Mouse (Mus musculus) lung, adult 18-20 months (tissue): ENCODE results near the gene Dhdh.
A peak's percentile ranks its signal among the peaks of the same experiment; 100 is the strongest.
"Not testable (repeated sequence)": the region's sequence is repeated elsewhere in the genome, so short reads cannot be mapped to it uniquely, and the experiment has no call there.

ENCODE experiments used
- DNase-seq, 2 experiments: peaks; one replicate each; pipeline ENCODE4 v3.0.0; 2022; ENCODE audit warnings: mixed read lengths in 2 of 2

Gene Dhdh

GRCm38 (mm10) chr7:45470869-45471268, 17.7 kb downstream of the Dhdh start:
- DNase-seq: peak; percentile 61 to 73

- peak; percentile 72 to 86 for DNase-seq
Measured at GRCm38 (mm10) chr7:45467090-45467670, 21.4 kb downstream of the Dhdh start.

GRCm38 (mm10) chr7:45466283-45467089, 22.1 kb downstream of the Dhdh start, which contains the start of gene Bax:
Gene Bax, minus strand, starts transcription at chr7:45466898.
- peak; percentile 94 to 96 for DNase-seq

GRCm38 (mm10) chr7:45465549-45465948, 23.1 kb downstream of the Dhdh start:
- DNase-seq: no peak

GRCm38 (mm10) chr7:45465112-45465511, 23.5 kb downstream of the Dhdh start:
- no peak for DNase-seq

DNA sequence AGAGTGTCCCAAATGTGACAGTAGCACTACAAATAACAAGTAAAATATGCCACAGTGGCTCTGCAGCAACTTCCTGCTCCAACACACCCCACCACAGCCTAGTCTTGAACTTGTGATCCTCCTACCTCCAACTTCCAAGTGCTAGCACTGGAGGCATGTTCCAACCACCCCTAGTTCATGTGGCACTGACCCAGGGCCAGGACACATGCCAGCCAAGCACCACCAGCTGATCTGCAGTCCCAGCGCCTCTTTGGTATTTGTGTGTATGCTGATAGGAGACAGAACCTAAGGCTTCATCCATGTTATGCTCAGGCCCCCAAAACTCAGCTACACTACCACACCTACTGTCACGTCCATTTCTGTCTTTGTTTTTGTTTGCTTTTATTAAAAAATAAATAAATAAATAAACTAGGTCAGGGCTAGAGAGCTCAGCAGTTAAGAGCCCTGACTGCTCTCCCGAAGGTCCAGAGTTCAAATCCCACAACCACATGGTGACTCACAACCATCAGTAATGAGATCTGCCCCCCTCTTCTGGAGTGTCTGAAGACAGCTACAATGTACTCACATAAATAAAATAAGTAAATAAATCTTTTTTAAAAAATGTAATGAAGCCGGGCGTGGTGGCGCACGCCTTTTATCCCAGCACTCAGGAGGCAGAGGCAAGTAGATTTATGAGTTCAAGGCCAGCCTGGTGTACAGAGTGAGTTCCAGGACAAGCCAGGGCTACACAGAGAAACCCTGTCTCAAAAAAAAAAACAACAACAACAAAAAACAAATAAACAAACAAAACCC, 24.4 kb downstream of the Dhdh start:
- DNase-seq: no peak

GRCm38 (mm10) chr7:45462868-45463267, 25.7 kb downstream of the Dhdh start:
- DNase-seq: not testable (repeated sequence)

- no peak for DNase-seq
Measured at GRCm38 (mm10) chr7:45462325-45462724, 26.3 kb downstream of the Dhdh start.

DNA sequence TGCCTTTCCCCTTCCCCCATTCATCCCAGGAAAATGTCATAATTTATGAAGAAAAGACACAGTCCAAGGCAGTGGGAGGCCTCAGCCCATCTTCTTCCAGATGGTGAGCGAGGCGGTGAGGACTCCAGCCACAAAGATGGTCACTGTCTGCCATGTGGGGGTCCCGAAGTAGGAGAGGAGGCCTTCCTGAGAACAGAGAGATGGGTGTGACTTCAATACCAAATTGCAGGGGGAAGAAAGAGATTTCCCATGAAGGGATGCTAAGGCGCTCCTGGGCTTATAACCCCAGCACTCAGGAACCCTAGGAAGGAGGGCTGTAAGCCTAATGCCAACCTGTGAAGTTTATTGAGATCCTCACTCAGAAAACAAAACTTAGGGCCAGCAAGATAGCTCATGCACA, 26.8 kb downstream of the Dhdh start:
- no peak for DNase-seq

GRCm38 (mm10) chr7:45461326-45461725, 27.3 kb downstream of the Dhdh start:
- no peak for DNase-seq

- peak; percentile 82 to 85 for DNase-seq
Measured at GRCm38 (mm10) chr7:45460860-45461314, 27.7 kb downstream of the Dhdh start.

DNA sequence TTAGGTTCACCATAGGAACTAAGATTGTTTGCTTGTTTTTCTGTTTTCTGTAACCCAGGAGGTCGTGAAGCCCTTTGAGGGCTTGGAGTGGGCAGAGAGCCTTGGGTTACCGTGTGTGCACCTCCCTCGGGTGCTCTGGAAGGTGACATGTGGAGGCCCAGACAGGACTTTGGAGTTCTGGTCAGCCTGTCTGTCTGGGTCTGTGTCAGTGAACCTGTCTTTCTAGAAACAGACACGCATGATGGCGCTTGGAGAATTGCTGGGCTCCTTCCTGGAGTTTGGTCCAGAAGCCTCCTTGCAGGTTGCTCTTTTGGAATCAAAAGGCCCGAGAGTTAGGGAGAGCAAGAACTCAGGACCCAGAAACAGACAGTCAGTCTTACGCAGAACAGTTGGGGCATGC, 28.2 kb downstream of the Dhdh start:
- DNase-seq: no peak

DNA sequence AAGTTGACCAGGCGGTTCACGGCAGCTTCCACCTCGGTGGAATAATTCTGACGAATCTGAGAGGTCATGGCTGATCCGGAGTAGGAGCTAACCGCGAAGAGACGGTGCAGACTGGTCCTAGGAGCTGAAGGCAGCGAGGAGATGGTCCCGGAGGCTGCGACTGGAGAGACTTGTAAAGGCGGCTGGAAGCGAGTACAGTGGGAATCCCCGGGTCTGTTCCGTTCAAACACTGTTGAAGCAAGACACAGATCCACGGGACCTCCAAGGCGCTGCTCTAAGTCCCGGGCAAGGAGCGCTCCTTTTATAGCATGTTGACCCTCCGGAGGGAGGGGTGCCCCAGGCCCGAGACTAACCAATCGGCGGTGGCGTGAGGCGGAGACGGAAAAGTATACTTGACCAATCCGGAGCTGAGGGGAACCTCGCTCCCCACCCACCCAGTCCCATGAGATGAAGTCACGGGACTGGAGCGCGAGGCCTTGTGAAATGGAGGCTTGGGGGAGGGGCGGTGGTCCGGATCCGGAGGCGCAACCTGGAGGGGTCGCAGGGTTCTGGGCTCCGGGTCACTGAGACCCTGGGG, 29.0 kb downstream of the Dhdh start, which contains the start of gene Ftl1:
Gene Ftl1, minus strand, starts transcription at position 321 of the 577 bp plus-strand sequence.
- peak; percentile 99 for DNase-seq

- peak; percentile 75 to 82 for DNase-seq
Measured at GRCm38 (mm10) chr7:45458748-45459563, 29.6 kb downstream of the Dhdh start.

DNA sequence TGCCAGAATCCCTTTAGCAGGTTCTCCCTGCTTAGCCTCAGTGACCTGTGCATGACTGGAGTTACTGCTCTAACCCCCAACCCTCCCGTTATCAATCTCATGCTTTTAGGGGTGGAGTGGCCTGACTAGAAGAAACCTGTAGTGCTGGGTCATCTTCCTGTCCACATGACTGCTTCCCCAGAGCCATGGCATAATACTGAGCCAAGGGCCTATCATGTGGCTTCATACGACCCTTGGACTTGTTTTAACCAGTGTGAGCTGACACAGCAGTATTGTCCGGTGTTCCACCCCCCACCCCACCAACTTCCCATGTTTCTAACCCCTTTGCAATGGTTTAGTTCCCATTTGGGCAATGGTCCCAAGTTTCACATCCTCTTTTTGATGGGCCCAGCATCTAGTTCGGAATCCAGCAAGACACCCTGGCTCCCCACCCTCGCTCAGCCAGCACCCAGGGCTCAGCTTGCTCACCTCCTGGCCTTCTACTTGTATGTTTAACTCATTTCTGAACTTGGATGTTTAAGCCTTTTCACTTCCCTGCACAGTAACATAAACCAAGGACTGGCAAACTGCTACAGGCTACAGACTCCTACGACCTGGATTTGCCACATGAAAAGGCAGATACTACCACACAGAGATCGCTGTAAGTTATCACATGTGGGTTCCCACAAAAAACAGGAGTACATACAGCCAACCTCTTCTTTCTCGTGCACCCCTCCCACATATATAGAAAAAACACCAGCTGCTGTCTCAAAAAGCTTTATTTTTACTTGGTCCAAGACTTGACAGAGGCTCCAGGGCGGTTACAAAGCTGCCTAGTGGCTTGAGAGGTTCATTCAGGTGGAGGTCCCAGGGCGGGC, 31.2 kb downstream of the Dhdh start:
- peak; percentile 36 to 40 for DNase-seq

GRCm38 (mm10) chr7:45456721-45457203, 31.8 kb downstream of the Dhdh start:
- DNase-seq: no peak

GRCm38 (mm10) chr7:45455932-45456696, 32.5 kb downstream of the Dhdh start:
- peak in 1 of 2 experiments; percentile 41 for DNase-seq

DNA sequence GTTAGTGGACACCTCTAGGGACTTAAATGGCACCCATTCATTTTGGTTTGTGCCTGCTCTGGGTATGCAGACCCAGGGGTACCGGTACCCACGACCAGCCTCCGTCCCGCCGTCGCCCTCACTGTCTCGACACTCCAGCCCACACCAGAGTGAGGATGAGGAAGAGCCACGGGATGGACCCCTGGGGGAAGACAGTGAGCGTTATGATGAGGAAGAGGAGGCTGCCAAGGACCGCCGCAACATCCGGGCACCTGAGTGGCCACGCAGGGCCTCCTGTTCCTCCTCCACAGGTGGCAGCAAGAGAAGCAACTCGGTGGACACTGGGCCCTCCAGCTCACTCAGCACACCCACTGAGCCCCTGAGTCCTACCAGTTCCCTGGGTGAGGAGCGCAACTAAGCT, 33.6 kb downstream of the Dhdh start:
- DNase-seq: no peak

DNA sequence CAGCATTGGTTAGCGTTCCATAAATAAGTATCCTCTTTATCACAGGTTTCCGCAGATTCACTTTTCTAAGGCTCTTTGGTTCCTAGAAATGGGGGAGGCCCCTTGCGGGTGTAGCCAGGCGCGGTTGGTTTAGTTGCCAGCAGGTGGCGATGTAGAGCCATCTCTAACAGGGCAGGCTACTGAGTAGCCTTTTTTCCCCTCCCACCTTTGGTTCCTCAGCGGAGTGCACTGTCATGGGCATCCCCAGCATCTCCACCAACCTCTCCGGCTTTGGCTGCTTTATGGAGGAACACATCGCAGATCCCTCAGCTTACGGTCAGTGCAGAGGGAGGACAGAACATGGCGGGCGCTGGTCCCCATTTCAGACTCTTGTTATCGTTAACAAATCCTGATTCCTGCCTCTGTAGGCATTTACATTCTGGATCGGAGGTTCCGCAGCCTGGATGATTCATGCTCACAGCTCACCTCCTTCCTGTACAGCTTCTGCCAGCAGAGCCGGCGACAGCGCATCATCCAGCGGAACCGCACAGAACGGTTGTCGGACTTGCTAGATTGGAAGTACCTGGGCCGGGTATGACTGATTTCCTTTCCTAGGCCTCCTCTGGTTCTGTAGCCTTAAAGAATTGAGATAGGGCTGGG, 37.1 kb downstream of the Dhdh start:
- peak; percentile 75 to 83 for DNase-seq
